Mouse (Mus musculus) layer of hippocampus, adult 18-20 months (tissue): Measurements from ENCODE around the gene Meox1. TPM values are rescaled to one million over a fixed set of nuclear protein-coding genes. Genes with fewer than 3 reads are reported as not detected.

Source experiments
- DNase-seq, 2 experiments: peaks; one replicate each; pipeline ENCODE4 v3.0.0; 2022; ENCODE audit warnings: low spot score in 2 of 2
- long read RNA-seq: library from polyadenylated mRNA; stranded (forward); transcript quantifications from one replicate; pipeline ENCODE4 v2.0.0, GENCODE M21; 2021
- total RNA-seq, 2 experiments: library from RNA; stranded (reverse); gene quantifications; 2 replicates each; pipeline ENCODE4 v1.2.3; 2021

Gene Meox1
- under 1 TPM; 0.64 to 0.86 TPM for total RNA-seq
- long read RNA-seq, result 0 reads

DNA sequence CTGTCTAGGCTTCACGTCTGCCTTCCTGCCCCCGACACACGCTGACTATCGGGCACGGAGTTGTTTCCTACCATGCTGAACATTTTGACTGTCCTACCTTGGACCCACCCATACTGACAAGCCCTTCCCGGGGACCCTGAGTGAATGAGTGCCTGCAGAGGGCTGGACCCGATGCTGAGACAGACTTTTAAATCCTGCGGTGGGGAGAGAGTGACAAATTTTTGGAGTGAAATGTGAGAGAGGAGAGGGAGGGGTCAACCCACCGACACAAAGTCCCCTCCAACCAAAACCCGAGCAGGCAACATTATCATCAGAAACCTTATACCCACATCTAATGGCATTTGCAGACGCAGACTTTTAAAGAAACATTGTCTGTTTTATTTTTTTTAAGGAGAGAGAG lies at the start of gene Meox1:
TSS of gene Meox1 (minus strand) at position 171 of the 400 bp plus-strand sequence.
- no peak for DNase-seq

DNA sequence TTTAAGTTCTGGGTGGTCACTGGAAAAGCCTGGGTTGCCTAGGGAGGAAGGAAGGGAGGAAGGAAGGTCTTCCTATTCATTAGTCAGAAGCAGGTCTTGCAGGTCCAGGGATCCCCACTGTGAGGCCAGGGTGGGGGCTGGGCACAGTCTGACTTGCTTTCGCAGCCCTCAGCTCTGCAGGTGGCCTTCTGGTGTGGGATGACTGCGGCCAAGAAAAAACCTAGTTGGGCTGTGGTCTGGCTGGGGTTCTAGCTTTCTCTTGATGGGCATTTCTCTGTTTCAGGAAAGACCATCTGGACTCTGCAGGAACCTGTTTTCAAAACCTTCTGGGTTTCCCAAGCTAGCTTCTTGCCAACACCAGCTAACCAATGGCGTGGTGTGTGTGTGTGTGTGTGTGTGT lies 48.9 kb upstream of the Meox1 start:
- DNase-seq, result no peak

DNA sequence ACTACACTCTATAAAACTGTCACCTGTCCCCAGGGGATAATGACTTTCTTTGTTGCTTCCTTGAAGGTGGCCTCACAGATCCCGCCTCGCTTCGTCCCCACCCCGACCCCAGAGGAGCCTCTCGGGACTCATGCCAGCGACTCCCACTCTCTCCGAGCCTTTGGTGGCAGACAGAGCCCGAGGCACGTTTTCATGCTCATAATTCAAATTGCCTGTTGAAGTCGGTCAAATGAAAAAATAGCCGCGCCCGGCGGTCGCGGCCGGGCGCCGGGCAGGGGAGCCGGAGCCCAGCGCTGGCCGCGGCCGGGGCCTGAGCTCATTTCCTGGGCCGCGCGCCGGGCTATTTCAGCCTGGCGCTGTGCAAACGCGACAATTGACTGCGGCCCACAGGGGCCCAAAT lies 42.9 kb upstream of the Meox1 start:
- no peak for DNase-seq

DNA sequence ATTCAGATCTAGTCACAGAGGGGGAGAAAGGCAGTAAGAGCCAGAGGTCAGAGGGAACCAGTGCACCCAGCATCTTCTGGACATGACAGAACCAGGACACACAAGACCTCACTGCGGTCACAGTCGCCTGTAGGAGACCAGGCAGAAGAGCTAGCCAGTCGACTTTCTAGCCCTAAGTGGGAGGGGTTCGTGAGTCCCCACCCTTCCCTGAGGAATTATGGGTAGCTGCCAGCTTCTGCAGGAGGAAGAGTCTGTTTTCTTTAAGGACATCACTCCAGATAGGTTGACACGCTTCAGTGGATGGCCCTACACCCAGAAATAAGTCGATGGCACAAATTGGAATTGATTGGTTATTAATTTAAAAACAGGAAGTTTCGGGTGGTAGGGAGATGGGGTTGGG lies 42.2 kb upstream of the Meox1 start:
- DNase-seq, result no peak

DNA sequence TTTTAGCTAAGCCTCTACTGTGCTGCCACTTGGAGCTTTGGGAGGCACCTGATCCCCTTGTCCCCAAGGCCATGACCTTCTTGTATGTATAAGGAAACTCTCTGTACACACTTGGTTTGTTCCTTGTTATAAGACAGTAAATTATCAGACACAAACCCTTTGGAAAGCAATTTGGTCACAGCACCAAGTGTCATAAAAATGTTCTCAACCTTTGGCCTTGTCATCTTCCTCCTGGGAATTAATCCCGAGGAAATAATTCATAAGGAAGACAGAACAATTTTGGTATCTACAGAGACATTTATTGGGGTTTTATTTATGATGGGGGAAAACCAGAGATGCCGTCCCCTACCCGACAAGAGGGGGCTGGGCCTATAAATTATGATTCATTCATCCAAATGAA lies 41.6 kb upstream of the Meox1 start:
- no peak for DNase-seq

DNA sequence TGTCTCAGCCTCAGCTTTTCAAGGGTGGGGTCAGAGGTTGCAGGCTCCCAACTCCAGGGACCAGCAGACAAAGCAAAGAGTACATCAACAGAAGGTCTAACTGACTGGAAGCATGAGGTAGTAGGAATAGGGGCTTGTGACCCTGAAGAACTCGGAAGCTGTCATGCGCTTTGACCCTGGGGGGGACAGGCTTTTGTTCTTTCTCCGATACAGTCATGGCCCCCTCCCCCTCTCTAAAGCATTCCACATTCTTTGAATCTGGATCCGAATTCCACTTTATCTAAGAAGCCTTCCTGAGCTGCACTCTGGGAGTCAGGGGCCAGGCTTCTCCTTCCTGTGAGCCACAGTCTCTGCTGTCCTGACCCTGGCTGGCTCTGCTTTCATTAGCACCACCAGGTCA lies 37.8 kb upstream of the Meox1 start:
- no peak for DNase-seq

DNA sequence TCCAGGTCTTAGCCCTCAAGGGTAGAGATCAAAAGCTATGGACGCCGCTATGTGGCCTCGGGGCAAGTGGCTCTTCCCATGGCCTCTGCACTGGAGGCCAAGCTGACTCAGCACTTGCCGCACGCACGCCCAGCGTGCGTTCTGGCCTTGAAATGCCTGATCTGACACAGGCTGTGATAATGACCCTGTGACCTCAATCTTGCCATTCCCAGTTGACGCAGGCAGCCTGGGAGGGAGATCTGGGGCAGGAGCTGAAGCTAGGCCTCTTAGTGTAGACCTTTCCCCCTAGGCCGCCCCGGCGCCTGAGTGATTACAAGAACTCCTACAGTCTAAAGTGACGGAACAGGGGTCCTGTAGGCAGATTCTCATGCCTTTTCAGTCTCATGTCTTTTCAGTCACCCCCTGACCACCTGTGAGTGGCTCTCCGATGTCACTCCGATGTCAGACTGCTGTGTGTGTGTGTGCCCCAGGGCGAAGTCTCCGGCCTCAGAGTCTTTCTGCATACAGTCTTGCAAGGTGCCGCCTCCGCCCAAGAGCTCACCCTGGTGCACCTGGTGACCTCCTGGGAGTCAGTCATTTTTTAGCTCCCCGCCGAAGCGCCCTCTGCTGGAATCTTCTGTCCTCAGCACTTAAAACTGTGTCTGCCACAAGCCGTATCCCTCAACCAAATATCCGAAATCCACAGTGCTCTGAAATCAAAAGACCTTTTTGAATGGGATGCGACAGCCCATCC lies 34.0 kb upstream of the Meox1 start:
- no peak for DNase-seq

DNA sequence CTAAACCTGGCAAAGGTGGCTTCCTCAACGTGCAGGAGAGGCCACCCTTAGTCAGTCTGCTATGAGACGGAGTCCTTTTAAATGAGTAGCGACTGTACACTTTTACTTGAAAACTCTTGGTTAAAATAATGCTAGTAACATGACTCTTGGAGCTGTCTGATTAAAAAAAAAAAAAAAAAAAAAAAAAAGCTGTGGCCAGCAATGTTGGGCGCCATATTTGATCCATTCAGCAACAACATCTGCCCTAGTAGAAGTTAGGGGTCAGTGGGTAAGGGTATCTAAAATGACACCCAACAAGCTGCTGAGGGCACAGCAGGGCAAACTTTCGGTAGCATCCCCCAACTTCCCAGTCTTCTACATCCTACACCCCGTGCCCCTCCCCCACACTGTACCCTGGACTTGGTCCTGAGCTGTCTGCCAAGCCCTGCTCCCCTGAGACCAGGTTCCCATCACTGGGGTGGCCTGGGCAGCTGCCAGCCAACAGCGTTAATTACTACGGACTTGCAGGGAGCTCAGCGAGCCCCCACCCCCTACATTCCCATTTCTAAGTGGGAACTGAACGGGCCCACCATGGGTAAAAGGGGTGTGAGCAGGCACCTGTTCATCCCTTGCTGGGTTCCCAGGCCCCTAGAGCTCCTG lies 32.9 kb upstream of the Meox1 start:
- no peak for DNase-seq

DNA sequence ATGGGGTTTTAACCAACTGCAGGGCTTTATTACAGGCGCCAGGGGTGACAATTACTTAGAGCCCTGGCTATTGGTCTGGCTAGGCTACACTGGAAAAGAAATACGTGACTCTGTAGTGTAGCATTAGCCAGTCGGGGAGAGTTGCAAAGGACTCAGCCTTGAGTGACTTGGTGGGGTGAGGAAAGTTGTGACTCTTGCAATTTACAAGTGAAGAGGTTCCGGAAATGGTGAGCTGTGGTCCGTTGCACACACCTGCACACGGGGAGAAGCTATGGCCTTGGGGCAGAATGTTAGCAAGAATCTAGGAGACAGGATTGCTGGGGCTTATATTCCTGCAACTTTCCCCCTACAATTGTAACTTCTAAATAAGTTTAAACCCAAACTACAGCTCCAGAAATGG lies 31.5 kb upstream of the Meox1 start:
- no peak for DNase-seq

DNA sequence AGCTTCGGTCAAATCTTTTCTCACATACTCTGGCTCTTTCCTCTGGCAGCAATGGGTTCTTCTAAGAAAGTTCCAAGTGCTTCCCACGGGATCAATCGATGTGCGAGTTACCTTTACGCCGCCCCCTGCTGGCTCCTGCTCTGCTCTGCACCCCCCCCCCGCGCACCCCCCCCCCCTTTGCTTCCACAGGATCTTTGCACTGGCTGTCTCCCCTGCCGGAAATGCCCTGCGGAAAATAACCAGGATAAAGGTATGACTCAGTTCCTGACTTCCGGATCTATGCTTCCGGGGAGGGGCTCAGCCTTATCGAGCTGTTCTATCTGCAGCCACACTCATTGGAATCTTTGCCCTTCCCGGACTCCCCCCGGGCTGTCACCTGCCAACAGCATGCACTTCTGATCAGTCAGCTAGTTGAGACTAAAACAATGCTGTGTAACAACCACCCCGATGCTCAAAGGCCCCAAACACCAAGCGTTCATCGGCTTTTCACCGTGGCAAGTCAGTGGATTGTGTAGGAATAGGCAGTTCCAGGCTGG lies 30.3 kb upstream of the Meox1 start:
- DNase-seq, result no peak

DNA sequence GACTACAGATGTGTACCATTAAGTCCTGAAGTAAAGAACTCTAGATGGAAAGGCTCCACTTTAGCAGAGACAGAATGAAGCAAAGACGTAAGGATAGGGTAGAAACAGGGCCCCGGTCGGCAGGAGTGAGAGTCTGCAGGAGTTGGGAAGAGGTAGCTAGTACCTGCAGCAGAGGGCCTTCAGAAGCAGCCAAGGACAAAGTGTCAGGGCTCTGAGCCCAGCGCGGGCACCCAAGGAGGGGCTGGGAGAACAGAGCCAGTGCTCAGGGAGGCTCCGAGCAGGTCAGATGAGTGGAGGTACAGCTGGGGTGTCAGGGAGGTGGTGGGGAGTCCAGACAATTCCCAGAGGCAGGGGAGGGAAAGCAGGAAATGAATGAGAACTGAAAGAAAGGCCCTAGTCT lies 29.8 kb upstream of the Meox1 start:
- DNase-seq, result no peak

DNA sequence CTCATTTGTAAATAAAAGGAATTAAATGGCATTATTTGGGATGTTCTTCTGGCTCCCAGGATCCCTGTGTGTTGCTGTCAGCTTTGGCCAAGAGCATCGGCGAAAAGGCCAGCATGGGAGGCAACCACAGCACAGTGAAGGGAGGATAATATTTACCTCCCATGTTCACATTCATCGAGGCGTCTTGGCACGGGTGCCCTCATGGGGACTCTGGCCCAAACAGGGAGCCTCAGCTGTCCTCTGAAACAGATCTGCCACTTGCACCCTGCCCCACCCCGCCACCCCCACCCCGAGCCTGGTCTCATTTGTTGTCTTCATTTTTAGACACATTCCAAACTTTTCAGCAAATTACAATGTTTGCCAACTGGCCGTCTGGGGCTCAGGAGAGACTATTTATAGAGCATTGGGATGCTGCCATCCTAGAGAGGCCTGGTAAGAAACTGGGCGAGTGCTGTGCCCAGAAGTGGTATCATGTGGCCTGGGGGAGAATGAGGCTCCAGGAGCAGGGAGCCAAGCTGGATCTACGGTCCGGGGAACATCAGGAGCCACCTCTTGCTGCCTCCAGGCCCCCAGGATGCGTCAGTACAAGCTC lies 27.3 kb upstream of the Meox1 start:
- peak in 1 of 2 experiments; percentile 16 for DNase-seq

DNA sequence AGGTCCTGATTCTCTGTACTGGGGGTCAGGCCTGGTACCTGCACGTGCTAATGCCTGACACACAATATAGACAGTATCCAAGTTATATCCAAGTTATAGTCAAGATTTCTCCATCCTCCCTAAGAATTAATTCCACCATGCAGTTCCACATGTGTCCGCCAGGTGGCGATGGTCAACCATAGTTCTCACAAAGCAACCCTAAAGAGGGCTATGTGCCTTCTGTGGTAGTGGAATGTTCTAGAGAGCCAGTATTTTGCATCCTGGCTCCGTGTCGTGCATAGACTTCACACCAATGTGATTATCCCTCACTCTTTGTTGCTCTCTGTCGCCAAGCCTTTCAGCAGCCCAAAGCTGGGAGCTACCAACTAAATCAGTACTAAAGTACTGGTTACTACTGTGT lies 25.5 kb upstream of the Meox1 start:
- DNase-seq, result peak; percentile 54 to 90

DNA sequence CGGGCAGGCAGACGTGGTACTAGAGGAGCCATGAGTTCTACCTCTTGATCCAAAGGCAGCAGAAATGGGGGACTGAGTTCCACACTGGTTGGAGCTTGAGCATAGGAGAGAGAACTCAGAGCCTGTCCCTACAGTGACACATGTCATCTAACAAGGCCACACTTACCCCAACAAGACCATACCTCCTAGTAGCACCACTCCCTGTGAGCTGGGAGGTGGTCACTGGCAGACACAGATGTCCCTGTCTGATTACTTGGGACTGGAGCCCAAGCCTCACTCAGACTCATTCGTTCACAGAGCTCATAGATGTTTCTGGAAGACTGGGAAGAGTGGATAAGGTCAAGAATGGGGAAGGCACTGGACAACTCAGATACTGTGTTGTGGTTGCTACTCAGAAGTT lies 24.4 kb upstream of the Meox1 start:
- no peak for DNase-seq

DNA sequence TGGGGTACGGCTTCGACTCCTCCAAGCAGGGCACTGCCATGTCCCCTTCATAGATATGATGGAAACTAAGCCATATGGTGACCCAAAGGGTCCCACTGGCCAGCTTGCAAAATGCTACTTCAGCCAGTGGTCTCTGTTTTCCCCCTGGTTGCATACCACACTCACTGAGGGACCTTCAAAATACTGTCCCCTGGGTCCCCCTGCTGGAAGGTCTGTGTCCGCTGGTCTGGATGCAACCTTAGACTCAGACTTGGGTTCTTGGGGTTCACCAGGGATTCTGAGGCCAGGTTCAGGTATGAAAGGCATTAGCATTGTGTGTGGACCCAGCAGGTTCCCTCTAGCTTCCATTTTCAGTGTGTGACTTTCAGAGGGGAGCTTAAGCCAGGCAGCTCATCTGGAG lies 22.6 kb upstream of the Meox1 start:
- DNase-seq, result no peak

DNA sequence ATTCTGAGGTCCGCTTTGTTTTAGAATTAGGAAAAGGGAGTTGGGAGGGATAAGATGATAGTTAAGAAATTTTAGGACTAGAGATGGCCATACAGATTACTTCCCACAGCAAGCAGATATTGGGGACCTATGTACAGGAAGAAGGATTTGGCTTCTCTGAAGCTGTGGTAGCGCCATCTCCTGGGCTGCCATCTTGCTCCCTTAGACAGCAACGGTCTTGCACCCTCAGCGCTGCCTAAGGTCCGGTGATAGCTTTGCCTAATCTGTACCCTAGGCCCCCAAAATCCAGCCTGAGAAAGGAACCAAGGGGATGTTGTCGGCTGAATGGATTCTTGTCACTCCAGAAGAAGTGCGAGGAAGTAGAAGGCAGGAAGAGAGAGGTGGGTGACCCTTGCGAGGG lies 19.4 kb upstream of the Meox1 start:
- DNase-seq, result no peak

DNA sequence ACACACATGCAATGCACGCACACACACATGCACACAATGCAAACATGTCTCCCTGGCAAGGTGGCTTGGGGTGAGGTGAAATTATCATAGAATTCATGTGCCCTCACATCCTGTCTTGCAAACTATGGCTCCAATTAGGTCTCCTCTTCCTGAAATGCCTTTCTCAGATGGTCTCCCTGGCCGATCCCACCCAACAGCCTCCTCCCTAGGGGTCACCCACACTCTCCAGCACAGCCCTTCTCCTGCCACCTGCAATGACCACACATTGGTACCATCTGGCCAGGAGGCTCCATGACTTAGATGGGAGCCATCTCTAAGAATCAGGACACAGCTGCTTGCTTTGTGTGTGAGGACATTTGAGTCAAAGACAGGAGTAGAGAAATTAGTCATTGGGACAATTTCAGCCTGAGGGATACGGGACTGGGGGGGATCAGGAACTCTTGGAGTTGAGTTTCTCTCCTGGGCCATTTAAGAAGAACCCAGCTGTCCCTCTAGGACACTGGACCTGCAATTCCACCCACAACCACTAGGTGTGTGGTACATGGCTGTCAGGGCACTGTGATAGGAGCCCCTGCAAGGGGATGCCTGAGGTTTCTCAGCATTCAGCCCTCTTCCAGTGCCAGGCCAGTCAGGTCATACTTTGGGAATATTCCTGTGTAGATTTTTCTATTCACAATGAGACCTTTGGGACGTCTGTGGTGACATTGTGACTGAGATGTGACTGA lies 17.8 kb upstream of the Meox1 start:
- no peak for DNase-seq

DNA sequence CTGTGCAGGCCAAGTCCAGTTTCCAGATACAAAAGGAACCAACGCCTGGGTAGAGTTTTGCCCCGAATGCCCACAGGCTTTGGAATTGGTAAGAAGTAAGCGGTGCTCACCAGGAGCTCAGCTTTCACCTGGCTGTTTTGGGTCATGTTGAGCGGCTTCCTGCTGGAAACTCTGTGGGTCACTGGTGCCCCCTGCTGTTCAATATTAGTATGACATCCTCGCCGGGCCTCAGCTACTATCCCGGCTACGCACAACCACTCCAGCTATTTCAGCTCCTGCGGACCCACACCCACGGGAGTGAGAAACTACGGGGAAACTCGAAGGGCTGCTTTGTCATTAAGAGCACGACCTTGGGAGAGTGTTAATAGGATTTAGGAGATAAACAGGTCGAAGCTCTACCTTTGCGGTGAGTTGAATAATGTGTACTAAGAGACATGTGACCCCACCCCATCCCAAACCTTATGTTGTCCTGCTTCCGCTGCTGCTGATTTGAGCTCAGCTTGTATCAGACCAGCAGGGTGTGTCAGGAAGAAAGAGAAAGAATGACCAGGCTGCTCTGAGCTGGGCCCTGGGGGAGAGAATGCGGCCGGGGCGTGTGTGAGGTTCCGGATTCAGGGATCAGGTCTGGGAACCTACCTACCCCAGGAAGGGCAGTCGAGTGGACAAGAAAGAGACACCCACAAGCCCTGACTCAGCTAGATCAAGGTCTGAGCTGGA lies 16.2 kb upstream of the Meox1 start:
- DNase-seq, result peak; percentile 51 to 90

DNA sequence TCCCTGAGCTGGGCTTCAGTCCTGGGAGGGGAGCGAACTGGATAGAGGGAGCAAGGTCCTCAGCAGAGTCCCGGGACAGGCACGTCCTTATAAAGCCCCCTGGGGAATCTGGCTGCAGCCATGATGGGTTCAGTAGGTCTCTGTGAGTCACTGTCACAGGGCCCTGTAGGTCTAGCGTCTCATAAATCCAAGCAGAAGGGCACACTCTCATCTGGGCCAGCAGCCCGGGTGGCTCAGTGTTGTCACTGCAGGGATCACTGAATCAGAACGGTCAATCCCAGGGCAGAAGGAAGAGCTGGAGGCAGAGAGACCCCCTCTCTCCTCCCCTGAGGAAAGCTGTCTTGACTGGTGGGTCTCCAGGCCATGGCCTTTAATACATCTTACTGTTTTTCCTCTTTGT lies 14.6 kb upstream of the Meox1 start:
- DNase-seq, result no peak

DNA sequence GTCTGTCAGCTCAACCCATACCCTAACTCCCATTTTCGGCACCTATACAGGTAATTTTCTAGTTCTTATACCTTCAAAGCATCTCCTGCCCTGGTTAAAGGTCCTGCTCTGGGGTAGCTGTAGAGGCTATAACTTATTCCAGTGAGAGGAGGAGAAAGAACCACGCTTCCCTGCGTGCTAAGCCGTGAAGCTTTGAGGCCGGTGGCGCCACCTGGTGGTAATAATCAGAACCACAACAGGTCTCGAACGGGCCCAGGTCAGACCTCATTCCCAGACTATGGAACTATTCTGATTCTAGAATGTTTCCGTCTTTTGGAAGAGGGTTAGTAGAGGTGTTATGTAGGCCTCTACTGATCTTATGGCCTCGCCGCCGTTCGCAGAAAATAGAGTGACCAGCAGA lies 10.9 kb upstream of the Meox1 start:
- DNase-seq, result peak; percentile 43 to 86

DNA sequence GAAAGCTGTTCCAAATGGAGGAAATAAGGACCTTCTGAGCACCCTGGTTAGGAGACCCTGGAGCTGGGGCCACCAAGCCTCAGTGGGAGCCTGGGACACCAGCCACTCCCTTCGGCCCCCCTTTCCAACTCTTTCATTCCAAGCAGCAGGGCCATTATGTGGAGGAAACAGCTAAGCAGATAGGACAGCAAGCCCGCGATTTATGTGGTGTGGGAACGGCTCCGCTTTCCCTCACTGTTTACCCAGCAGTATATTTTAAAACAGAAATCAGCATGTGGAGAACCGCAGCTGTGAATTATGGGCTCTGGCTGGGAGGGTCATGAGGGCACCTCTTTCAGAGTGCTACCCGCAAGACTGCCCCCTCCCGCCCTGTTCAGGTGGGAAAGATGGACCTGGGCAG lies 7.1 kb upstream of the Meox1 start:
- no peak for DNase-seq
